Mouse (Mus musculus) neural tube, embryonic 10.5 days (tissue): ENCODE measurements around the gene Golph3l.

ENCODE experiments used
- DNase-seq: peaks from one replicate; pipeline ENCODE4 v3.0.0-alpha.2; 2017; ENCODE audit warnings: low spot score; ENCODE audit errors: extremely low spot score

The Golph3l gene

GRCm38 (mm10) chr3:95655437-95655836 lies 66.7 kb downstream of the Golph3l start:
- no peak for DNase-seq

DNA sequence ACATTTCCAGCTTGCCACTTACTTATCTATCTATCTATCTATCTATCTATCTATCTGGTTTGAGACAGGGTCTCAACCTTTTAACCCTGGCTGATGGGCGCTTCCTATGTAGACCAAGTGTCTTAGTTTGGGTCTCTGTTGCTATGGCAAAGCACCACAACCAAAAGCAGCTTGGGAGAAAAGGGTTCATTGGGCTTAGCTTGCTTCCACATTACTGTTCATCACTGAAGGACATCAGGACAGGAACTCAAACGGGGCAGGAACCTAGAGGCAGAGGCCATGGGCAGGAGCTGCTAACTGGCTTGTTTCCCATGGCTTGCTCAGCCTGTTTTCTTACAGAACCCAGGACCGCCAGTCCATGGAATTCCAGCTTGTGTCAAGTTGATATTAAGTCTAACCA lies 68.4 kb downstream of the Golph3l start:
- DNase-seq: no peak

- DNase-seq: no peak
Measured at GRCm38 (mm10) chr3:95657711-95658110, 69.0 kb downstream of the Golph3l start.

DNA sequence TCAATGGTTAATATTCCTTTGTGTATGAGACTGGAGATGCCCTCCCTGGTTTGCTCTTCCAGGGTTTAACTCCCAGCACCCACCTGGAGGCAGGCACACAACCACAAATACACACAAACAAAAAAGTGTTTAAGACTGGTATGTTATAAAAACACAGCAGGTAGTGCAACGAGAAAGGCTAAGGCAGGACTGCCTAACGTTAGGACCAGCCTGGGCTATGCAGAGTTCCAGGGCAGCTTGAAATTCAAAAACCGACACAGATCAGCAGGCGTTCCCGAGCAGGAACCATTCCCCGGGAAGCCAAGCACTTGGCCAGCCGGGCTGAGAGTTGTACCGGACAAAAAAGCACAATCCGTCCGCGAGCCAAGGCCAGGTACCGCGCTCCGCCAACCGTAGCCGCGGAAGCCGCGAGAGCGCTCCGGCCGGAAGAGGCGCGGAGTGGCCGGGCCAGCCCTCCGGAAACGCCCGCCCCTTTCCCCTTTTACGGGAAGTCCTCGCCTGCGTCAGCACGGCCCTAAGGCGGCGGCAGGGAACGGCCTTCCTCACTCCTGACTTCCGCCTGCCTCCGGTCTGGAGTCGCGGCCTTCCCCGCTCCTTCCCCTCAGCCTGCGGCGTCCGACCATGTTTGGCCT lies 69.6 kb downstream of the Golph3l start, which contains the start of gene Mcl1:
TSS of gene Mcl1 (plus strand) at position 553 of the 632 bp plus-strand sequence.
- peak; percentile 95 for DNase-seq

DNA sequence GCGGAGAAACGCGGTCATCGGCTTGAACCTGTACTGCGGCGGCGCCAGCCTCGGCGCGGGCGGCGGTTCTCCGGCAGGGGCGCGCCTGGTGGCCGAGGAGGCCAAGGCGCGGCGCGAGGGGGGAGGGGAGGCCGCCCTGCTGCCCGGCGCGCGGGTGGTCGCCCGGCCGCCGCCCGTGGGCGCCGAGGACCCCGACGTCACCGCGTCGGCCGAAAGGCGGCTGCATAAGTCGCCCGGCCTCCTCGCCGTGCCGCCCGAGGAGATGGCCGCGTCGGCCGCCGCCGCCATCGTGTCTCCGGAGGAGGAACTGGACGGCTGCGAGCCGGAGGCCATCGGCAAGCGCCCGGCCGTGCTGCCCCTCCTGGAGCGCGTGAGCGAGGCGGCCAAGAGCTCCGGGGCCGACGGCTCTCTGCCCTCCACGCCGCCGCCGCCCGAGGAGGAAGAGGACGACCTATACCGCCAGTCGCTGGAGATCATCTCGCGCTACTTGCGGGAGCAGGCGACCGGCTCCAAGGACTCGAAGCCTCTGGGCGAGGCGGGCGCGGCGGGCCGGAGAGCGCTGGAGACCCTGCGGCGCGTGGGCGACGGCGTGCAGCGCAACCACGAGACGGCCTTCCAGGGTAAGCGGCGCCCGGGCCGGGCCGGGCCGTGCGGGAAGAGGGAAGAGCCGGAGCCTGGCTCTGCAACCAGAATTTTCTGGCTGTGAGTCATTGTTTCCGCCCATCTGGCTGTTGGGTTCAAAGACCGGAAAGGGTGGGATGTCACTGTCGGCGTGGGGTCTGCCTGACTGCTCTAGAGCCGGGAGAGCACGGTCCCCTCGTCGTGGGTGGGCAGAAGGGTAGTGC lies 70.4 kb downstream of the Golph3l start:
- DNase-seq: peak; percentile 81

DNA sequence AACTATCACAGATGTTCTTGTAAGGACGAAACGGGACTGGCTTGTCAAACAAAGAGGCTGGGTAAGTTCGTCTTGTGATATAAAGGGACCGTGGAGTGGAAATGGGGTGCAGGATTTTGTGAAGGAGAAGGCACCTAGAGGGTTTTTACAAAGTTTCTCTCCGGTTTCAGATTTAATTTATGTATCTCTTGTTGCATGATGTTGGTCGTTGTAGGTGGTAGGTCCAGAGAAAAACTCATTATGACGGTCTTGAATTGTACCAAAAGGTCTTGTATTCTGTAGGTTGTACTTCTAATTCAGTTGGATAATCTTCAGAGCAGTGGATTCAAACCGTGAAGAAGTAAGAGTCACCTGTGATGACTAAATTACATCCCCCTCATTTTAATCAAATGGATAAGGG lies 71.2 kb downstream of the Golph3l start:
- DNase-seq: no peak

- no peak for DNase-seq
Measured at GRCm38 (mm10) chr3:95660788-95661478, 72.2 kb downstream of the Golph3l start.

DNA sequence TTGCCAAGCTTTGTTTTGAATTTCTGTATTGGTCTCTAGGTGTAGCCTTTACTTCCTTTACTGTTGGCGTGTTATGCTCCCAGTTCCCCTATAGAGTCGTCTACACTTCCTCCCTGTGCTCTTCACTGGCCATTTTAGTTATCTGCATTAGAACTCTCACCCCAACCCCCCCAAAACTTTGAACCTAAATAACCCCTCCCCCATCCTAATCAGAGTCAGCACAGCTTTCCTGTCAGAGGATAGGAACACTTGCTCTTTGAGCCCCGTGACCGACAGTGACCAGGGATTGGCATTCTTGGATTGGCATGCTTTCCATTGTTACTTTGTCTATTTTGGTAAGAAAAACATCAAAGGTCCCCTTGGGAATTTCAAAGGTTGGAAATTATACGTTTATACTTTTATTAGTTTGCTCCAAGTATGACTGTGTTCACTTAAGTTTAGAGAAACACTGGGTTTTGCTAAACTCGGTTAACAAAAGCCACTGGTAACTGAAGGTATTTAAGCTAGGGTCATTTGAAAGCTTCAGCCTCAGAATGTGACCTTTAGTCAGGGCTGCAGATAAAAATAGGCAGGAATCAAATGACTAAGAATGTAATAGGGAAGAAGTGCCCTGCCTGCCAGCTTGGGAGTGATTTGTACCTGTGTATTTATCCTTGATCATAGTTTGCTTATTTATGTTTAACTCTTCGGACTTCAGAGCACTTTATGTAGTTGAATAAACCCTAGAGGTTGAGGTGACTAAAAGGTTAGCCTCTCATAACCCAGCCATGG lies 73.4 kb downstream of the Golph3l start:
- DNase-seq: no peak

GRCm38 (mm10) chr3:95662724-95663449 lies 74.2 kb downstream of the Golph3l start:
- DNase-seq: no peak

DNA sequence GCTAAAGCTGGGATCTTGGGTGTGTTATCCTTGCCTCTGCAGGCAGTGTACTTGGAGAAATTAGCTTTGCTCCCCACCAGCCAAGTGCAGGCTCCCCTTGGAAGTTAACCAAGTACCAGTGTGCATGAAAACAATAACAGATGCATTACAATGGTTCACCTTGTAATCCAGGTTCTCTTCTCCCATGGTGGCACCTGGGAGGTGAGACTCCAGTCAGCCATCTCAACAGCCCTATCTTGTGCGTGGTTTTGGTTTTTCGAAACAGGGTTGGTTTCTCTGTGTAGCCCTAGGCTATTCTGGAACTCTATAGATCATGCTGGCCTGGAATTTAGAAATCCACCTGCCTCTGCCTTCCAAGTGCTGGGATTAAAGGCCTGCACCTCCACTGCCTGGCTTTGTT lies 74.8 kb downstream of the Golph3l start:
- DNase-seq: no peak

GRCm38 (mm10) chr3:95663969-95664608 lies 75.4 kb downstream of the Golph3l start:
- no peak for DNase-seq

DNA sequence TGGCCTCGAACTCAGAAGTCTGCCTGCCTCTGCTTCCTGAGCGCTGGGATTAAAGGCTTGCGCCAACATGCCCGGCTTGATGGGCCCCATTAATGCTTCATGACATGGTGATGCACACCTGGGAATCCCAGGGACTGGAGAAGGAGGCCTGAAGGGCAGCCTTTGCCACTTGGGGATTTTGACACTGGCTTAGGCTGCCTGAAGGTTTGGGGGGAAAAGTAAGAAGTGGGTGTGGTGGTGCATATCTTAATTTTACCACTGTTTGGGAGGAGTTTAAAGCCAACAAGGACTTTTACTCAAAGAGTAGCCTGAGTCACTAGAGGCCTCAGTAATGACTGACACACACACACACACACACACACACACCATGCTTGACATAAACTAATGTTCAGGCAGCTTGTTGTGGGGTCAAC lies 76.2 kb downstream of the Golph3l start:
- no peak for DNase-seq

DNA sequence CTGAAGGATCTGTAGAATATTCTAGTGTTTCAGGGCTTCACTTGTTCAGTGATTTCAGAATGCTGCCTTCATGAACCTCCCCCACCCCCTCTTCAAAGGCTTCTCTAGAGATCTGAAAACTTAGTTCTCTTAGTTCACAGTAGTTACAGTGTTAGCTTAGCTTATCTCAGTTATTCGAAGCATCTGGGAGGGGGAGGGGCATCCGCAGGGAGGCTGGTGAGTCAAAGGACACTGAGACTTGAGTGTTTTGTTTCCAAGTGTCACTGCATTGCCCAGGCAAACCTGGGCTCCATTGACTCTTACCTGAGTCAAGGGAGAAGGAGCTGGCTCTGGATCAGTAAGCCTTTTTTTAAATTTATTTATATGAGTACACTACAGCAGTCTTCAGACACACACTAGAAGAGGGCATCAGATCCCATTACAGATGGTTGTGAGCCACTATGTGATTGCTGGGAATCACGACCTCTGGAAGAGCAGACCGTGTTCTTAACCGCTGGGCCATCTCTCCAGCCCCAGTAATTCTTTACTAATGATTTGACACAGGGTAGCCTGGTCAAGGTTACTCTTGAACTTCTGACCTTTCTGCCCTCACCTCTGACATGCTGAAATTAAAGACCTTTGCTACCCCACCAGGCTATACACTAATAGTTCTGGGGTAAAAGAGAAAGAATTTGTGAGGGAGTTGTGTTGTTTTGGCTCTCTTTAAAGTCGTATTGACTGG lies 77.5 kb downstream of the Golph3l start:
- DNase-seq: no peak

GRCm38 (mm10) chr3:95667521-95667920 lies 78.8 kb downstream of the Golph3l start:
- no peak for DNase-seq

GRCm38 (mm10) chr3:95668026-95668425 lies 79.3 kb downstream of the Golph3l start:
- DNase-seq: no peak
